Mouse (Mus musculus): ENCODE measurements at regions not wholly inside any gene's neighbourhood (a gene's known extent, or its start where the extent isn't known, plus 50 kb on each side); places are given as distances from the start of the nearest gene placed in this dataset.

DNA sequence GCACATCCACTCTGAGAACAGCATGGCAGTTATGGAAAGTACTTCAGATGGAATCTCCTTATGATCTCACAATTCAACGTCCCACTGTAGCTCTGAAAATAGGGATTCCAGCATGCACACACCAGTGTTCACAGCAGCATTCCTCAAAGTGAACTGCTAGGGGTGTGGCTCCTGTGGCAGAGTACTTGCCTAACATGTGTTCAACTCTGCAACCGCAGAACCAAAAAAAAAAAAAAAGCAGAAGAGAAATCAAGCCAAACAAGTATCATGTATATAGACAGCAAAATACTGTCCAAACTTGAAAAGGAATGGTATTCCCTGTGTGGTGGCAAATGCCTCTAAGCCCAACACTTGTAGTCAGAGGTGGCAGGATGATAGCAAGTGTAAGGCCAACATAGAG is 77.0 kb downstream of the Qdpr start:
- no peak for TF ChIP-seq POLR2A (IDR thresholded peaks at IDR 0.05; ENCODE audit: borderline replicate concordance, low read depth, low read length)
- no peak for TF ChIP-seq CTCF (IDR thresholded peaks at IDR 0.05; ENCODE audit: low read depth, low read length)
